Mouse (Mus musculus): ENCODE data around the gene Zfp970. TPM values are rescaled to one million over a fixed set of nuclear protein-coding genes. Genes with fewer than 3 reads are reported as not detected.

Gene Zfp970
- total RNA-seq, 2 experiments from 2014 or later = 465 to 482 TPM

Other genes starting within 250 kb of the Zfp970 start
- 1 to 10 TPM in 1 of 2 experiments, under 1 TPM in 1; 0.94 to 1.1 TPM for gene Gm14409, start 197.7 kb upstream of the Zfp970 start, total RNA-seq (2021)
- 1 to 10 TPM in 1 of 2 experiments, under 1 TPM in 1; 0.94 to 1.8 TPM for gene Gm14412, start 140.4 kb upstream of the Zfp970 start, total RNA-seq (2021)
- 10 to 100 TPM; 13.6 to 16.1 TPM for gene Gm14418, start 66.4 kb upstream of the Zfp970 start, total RNA-seq (2021)
- gene Gm14403, start 33.5 kb downstream of the Zfp970 start, total RNA-seq (2021) = 10 to 100 TPM; 79.4 to 81.1 TPM
- gene Gm14406, start 113.5 kb downstream of the Zfp970 start, total RNA-seq (2021) = not detected